Mouse (Mus musculus): ENCODE results near the gene Ccdc15. TPM values are rescaled to one million over a fixed set of nuclear protein-coding genes. Genes with fewer than 3 reads are reported as not detected.
"Not testable (repeated sequence)": the region's sequence is repeated elsewhere in the genome, so short reads cannot be mapped to it uniquely, and the experiment has no call there.

Ccdc15 gene
- polyA plus RNA-seq, 1 experiment from 2014 or later = 1.8 TPM

GRCm38 (mm10) chr9:37301720-37302119 is 46.5 kb downstream of the Ccdc15 start:
- no peak overlapping the region for H3K27ac ChIP-seq (ENCODE audit: low read depth, low read length)
- ATAC-seq = no peak
- WGBS = 81% methylated on average over 1 of the region's 1 CpGs

GRCm38 (mm10) chr9:37300501-37300900 is 47.7 kb downstream of the Ccdc15 start:
- not testable (repeated sequence) for H3K27me3 ChIP-seq (replicated peaks; ENCODE audit: control insufficient read depth, insufficient read depth, low read length); H3K4me1 ChIP-seq (replicated peaks; ENCODE audit: control insufficient read depth, insufficient read depth, low read length); H3K9me3 ChIP-seq (ENCODE audit: control insufficient read depth); H3K4me3 ChIP-seq (ENCODE audit: low read depth, low read length); ATAC-seq; H3K36me3 ChIP-seq (ENCODE audit: control insufficient read depth, insufficient read depth); H3K9ac ChIP-seq (ENCODE audit: low read depth, low read length); H3K27ac ChIP-seq (ENCODE audit: low read depth, low read length); H3K4me2 ChIP-seq (replicated peaks; ENCODE audit: low read depth)
- WGBS = 54% methylated on average over 1 of the region's 1 CpGs

More at GRCm38 (mm10) chr9:37301720-37302119, 46.5 kb downstream of the Ccdc15 start:
- no peaks in the 10 kb centered on the region for H3K36me3 ChIP-seq (ENCODE audit: control insufficient read depth, insufficient read depth)
- no peaks in the 10 kb centered on the region for H3K9me3 ChIP-seq (ENCODE audit: control insufficient read depth)
- no peak for TF ChIP-seq CTCF (IDR thresholded peaks at IDR 0.05; ENCODE audit: low read depth)
- no peaks in the 10 kb centered on the region for H3K4me1 ChIP-seq (replicated peaks; ENCODE audit: control insufficient read depth, insufficient read depth, low read length)
- H3K4me3 ChIP-seq (ENCODE audit: low read depth, low read length) = no peak overlapping the region
- H3K9ac ChIP-seq (ENCODE audit: low read depth, low read length) = no peak overlapping the region
- no peak overlapping the region for H3K4me2 ChIP-seq (replicated peaks; ENCODE audit: low read depth)
- no peaks in the 10 kb centered on the region for H3K27me3 ChIP-seq (replicated peaks; ENCODE audit: control insufficient read depth, insufficient read depth, low read length)

DNA sequence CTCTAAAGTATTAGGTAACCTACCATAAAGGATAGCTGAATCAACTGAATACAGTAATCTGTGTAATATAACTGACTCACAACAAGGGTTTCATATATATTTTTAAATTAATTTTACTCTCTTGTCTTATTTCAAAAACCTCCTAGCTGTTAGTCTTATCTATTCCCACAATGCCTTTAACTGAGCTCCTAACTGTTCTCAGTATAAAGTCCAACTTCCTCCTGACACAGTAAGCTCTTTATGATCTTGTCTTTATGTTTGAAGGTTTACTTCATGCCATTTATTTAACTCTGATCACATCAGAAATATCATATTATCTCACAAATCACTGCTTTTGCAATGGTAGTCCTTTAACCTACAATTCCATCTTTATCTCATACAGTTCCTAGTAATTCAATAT is 52.6 kb downstream of the Ccdc15 start:
- Histone ChIP-seq H3K27ac (ENCODE audit: low read depth, low read length) (no peak overlapping the region), H3K27me3 (replicated peaks; ENCODE audit: control insufficient read depth, insufficient read depth, low read length) (no peaks in the 10 kb centered on the region), H3K36me3 (ENCODE audit: control insufficient read depth, insufficient read depth) (no peaks in the 10 kb centered on the region), H3K4me2 (replicated peaks; ENCODE audit: low read depth) (no peak overlapping the region), H3K9ac (ENCODE audit: low read depth, low read length) (no peak overlapping the region), H3K9me3 (ENCODE audit: control insufficient read depth) (no peaks in the 10 kb centered on the region), H3K4me3 (ENCODE audit: low read depth, low read length) (no peak overlapping the region), H3K4me1 (replicated peaks; ENCODE audit: control insufficient read depth, insufficient read depth, low read length) (no peaks in the 10 kb centered on the region)
- no peak for ATAC-seq
- TF ChIP-seq CTCF (IDR thresholded peaks at IDR 0.05; ENCODE audit: low read depth) = no peak

GRCm38 (mm10) chr9:37266622-37267021 is 81.6 kb downstream of the Ccdc15 start:
- H3K4me2 ChIP-seq (replicated peaks; ENCODE audit: low read depth) = no peak overlapping the region
- no peak for ATAC-seq
- no peaks in the 10 kb centered on the region for H3K36me3 ChIP-seq (ENCODE audit: control insufficient read depth, insufficient read depth)
- H3K4me3 ChIP-seq (ENCODE audit: low read depth, low read length) = no peak overlapping the region
- no peaks in the 10 kb centered on the region for H3K27me3 ChIP-seq (replicated peaks; ENCODE audit: control insufficient read depth, insufficient read depth, low read length)
- 88% methylated on average over 2 of the region's 2 CpGs for WGBS
- no peak for TF ChIP-seq CTCF (IDR thresholded peaks at IDR 0.05; ENCODE audit: low read depth)
- no peaks in the 10 kb centered on the region for H3K9me3 ChIP-seq (ENCODE audit: control insufficient read depth)
- H3K4me1 ChIP-seq (replicated peaks; ENCODE audit: control insufficient read depth, insufficient read depth, low read length) = no peaks in the 10 kb centered on the region
- H3K27ac ChIP-seq (ENCODE audit: low read depth, low read length) = no peak overlapping the region
- no peak overlapping the region for H3K9ac ChIP-seq (ENCODE audit: low read depth, low read length)

- Histone ChIP-seq H3K4me2 (replicated peaks; ENCODE audit: low read depth) (peak overlapping the region; percentile 86), H3K9ac (ENCODE audit: low read depth, low read length) (peak overlapping the region; percentile 45), H3K27ac (ENCODE audit: low read depth, low read length) (no peak overlapping the region; the same call in 1 of the 2 replicates), H3K27me3 (replicated peaks; ENCODE audit: control insufficient read depth, insufficient read depth, low read length) (no peaks in the 10 kb centered on the region), H3K9me3 (ENCODE audit: control insufficient read depth) (no peaks in the 10 kb centered on the region), H3K4me3 (ENCODE audit: low read depth, low read length) (peak overlapping the region; percentile 51), H3K36me3 (ENCODE audit: control insufficient read depth, insufficient read depth) (no peaks in the 10 kb centered on the region), H3K4me1 (replicated peaks; ENCODE audit: control insufficient read depth, insufficient read depth, low read length) (peaks cover 3% of the 10 kb centered on the region; the same call in 1 of the 2 replicates)
- peak; percentile 58 for ATAC-seq
- 21% methylated on average over 7 of the region's 7 CpGs for WGBS
- TF ChIP-seq CTCF (IDR thresholded peaks at IDR 0.05; ENCODE audit: low read depth) = peak; percentile 88
Measured at GRCm38 (mm10) chr9:37255889-37256225, 92.4 kb downstream of the Ccdc15 start.

DNA sequence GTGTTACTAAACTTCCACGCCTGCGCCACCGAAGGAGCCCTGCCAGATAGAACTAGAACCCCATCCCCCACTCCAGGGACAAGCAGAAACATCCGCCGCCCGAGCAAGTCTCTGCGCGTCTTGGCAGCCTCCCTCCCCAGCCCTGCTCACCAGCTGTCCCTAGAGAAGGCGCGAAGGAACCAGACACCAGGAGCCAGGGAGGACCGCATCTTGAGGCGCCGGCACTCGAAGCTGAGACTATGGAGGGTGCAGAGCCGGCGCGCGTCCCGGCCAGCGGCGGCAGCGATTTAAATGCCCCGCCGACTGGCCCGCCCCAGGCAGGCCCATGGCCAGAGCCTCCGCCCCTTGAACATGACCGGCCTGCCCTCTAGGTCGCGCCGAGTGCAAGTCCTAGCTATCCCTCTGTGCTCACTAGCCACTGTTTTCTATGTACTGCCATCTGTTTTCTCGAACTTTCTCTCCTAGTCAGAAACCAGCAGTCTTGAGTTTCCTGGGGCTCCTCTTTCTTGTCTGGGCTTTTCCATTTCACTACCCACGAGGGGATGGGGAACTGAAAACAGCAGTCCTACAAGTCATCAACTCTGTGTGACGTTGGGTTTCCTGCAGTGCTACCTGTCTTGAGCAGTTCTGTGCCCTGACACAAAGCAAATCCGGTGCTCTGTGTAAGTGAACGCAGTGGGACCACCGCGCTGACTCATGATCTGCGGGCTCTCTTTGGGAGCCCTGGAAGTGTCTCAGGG is 92.9 kb downstream of the Ccdc15 start, which contains the start of gene Slc37a2:
Slc37a2 (minus strand) TSS at position 590 of the 740 bp plus-strand sequence.
- Histone ChIP-seq H3K9me3 (ENCODE audit: control insufficient read depth) (no peaks in the 10 kb centered on the region), H3K4me3 (ENCODE audit: low read depth, low read length) (peak within 1 kb of the TSS; percentile 51), H3K4me2 (replicated peaks; ENCODE audit: low read depth) (peak within 1 kb of the TSS; percentile 86), H3K27ac (ENCODE audit: low read depth, low read length) (peak within 1 kb of the TSS; percentile 7; the same call in 1 of the 2 replicates), H3K9ac (ENCODE audit: low read depth, low read length) (peak within 1 kb of the TSS; percentile 45), H3K36me3 (ENCODE audit: control insufficient read depth, insufficient read depth) (no peaks in the 10 kb centered on the region), H3K27me3 (replicated peaks; ENCODE audit: control insufficient read depth, insufficient read depth, low read length) (no peaks in the 10 kb centered on the region), H3K4me1 (replicated peaks; ENCODE audit: control insufficient read depth, insufficient read depth, low read length) (peaks cover 3% of the 10 kb centered on the region; the same call in 1 of the 2 replicates)
- peak; percentile 83 for ATAC-seq
- no peak for TF ChIP-seq CTCF (IDR thresholded peaks at IDR 0.05; ENCODE audit: low read depth)
- WGBS = 3% methylated on average over 38 of the region's 38 CpGs

Measured in intestine, postnatal 0 days (tissue).